Mouse (Mus musculus): ENCODE data around the gene Padi6.

The Padi6 gene

GRCm38 (mm10) chr4:140750328-140750727 lies 7.9 kb upstream of the Padi6 start:
- in situ Hi-C loops (cut with MboI) = no loop called here

DNA sequence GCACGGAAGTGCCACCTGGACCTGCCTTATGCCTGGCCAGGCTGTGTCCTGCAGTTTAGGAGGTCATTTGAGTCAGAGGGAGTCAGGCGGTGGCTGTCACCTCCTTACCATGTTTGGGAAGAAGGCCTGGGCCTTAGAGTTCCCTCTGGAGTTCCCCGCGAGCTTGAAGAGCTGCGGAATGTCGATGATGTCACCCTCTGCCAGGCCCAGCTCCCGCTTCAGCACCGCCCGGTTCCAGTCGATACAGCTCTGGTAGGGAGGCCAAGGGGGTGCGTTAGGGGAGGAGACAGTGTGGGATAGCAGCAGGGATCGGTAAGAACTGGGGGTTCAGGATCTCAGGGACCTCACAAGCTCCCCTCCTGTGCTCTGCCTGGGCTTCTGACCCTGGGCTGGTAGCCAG lies 5.5 kb upstream of the Padi6 start:
- in situ Hi-C loops (cut with MboI) = no loop called here

DNA sequence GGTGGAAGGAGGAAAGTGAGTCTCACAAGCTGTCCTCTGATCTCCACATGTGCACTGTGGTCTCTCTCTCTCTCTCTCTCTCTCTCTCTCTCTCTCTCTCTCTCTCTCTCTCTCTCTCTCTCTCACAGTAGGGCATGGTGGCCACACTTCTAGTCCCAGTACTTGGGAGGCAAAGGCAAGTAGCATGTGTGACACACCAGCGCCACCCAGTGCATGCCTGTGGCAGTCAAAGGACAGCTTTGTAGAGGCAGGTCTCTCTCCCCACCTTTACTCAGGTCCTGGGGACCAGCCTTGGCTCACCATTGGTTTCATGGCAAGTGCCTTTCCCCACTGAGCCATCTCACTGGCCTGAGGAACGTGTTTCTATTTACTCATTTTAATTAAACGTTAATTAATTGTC lies 2.2 kb upstream of the Padi6 start:
- in situ Hi-C loops (cut with MboI) = no loop called here

DNA sequence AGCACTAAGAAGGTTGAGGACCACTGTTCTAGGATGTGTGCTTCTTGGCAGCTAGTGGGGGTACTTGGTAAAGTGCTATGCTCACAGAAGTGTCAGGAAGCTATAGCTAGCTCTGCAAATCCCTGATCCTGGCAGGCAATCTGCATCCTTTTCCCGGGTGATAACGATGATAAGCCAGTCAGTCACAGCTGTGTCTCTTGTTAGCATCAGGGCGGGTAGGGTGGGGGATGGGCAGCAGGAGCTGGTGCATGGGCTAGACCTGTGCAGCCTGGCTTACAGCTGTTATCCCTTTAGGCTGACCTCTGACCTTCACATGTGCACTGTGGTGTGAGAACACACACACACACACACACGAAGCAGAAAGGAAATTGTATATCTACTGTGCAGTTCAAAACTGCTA lies 643 bp upstream of the Padi6 start:
- in situ Hi-C loops (cut with MboI) = no loop called here

GRCm38 (mm10) chr4:140741401-140741800 lies 1.0 kb downstream of the Padi6 start:
- in situ Hi-C loops (cut with MboI) = no loop called here

- in situ Hi-C loops (cut with MboI) = no loop called here
Observed at GRCm38 (mm10) chr4:140740655-140741054, 1.8 kb downstream of the Padi6 start.

- in situ Hi-C loops (cut with MboI) = no loop called here
Observed at GRCm38 (mm10) chr4:140732871-140733270, 9.6 kb downstream of the Padi6 start.

GRCm38 (mm10) chr4:140731654-140732053 lies 10.8 kb downstream of the Padi6 start:
- in situ Hi-C loops (cut with MboI) = no loop called here

- in situ Hi-C loops (cut with MboI) = no loop called here
Observed at GRCm38 (mm10) chr4:140726907-140727306, 15.5 kb downstream of the Padi6 start.

DNA sequence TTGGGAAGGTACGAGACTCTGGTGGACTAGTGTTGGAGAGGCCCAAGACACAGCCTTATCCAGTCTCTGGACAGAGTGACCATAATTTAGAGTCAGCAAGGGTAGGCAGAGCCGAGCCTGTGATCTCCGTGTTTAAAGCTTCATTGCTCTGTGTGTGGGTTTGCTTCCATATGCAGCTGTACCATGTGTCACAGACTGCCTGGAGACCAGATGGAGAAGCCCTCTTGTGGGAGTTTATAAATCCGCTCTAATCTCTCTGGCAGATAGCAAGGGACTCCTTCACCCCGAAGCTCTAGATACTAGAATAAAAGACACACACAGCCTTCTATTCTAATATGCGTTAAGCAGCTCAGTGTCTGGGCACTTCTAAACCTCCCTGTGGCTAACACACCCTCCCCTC lies 17.7 kb downstream of the Padi6 start:
- in situ Hi-C loops (cut with MboI) = no loop called here

- in situ Hi-C loops (cut with MboI) = no loop called here
Observed at GRCm38 (mm10) chr4:140723801-140724200, 18.6 kb downstream of the Padi6 start.

GRCm38 (mm10) chr4:140723192-140723591 lies 19.3 kb downstream of the Padi6 start:
- in situ Hi-C loops (cut with MboI) = no loop called here

DNA sequence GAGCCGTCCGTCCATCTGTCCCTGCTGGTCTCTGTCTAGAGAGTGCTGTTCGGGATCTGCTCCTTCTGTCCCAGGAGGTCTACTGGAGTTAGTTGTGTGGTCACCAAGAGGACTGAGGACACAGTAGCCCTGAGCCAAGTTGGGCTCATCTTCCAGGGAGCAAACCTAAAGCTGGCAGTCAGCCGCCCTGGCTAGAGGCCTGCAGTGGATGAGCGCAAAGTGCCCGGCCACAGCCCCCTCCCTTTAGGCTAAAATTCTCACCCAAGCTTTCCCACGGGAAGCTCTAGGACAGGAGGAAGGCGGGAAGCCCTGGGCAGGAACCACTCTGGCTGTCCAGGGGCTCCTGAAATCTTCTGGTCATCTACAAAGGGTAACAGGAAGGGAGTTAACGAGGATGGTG lies 19.7 kb downstream of the Padi6 start:
- in situ Hi-C loops (cut with MboI) = no loop called here

- in situ Hi-C loops (cut with MboI) = no loop called here
Observed at GRCm38 (mm10) chr4:140721968-140722490, 20.4 kb downstream of the Padi6 start.

DNA sequence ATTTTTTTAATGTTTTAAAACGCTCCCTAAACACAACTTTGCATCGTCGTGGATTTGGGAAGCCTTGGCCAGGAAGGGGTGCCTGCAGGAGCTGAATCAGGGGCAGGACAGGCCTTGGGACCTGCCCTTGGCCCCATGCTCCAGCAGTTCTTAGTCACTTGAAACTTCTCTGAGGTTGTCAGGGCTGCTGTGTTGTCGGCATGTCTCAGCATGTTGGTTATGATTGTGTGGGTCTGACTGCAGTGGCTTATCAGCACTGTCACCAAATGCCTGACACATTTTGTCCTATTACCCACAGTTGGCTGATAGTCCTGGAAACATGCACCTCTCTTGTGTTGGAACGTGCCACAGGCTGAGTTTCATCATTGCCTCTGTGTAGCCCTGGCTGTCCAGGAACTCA lies 22.4 kb downstream of the Padi6 start:
- in situ Hi-C loops (cut with MboI) = no loop called here

DNA sequence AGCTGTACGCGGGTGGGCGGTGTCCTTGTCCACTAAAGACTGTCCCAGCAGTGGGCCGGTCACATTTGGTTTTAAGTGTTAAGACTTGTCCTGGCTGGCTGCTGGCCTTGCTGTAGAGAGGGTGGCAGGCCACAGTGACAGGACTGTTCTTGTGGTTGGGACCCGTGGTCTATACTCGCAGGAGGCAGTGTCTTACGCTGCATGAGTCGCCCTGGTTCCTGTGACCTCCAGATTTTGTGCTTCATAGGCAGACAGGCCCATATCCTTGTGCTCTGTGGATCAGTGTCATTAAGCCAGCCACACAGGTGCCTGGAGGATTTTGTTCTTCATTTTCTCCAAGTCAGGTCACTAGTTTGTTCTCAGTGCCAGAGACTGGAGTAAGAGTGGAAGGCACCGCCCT lies 24.0 kb downstream of the Padi6 start:
- in situ Hi-C loops (cut with MboI) = loop anchor here (10.0 kb wide), 1 partner anchor 164 kb away; no protein-coding TSS in a partner anchor

- in situ Hi-C loops (cut with MboI) = loop anchor here (10.0 kb wide), 1 partner anchor 162 kb away; no protein-coding TSS in a partner anchor
Observed at GRCm38 (mm10) chr4:140716994-140717393, 25.4 kb downstream of the Padi6 start.

GRCm38 (mm10) chr4:140714586-140714985 lies 27.9 kb downstream of the Padi6 start:
- in situ Hi-C loops (cut with MboI) = loop anchor here (5.0 to 10.0 kb wide), 2 partner anchors 37 to 160 kb away; no protein-coding TSS in a partner anchor

DNA sequence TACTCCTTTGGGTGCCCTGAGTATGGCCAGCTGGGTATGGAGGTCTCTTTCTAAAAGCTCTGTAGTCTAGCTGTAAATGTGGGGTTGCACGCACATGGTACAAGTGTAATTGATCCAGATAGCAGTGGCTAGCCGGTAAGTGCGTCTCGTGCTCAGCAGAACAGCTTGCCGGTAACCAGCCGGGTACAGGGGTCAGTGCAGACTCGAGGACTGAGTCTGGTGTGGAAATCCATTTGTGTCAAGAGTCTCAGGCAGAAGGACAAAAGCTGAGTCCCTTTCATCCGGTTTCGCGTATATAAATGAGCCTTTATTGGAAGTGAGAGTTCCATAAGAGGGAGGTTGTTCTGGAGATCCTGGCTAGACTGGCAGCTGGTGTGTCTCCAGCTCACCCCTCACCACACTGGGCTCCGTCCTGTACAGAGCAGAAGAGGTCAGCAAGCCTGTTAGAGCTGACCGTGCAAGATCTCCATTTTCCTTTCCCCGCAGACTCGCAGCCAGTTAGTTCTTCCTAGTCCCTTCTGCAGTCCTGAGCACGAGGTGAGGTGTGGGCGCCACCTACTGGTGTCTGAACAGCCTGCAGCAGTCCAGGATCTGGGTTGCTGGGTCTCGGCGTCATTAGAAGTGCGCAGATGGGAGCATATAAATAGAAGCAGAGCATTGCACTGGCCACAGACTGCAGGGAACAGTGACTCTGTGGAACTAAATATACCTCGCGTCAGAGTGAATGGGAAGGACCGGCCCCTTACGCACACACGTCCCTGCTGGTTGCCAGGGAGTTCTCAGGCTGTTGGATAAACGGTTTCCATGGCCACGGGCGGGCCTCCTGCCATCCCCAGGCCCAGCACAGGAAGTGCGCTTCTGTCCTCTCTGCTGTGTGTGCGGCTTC lies 28.7 kb downstream of the Padi6 start:
- in situ Hi-C loops (cut with MboI) = loop anchor here (5.0 to 10.0 kb wide), 2 partner anchors 36 to 159 kb away; no protein-coding TSS in a partner anchor

GRCm38 (mm10) chr4:140711360-140711759 lies 31.1 kb downstream of the Padi6 start:
- in situ Hi-C loops (cut with MboI) = loop anchor here (5.0 to 10.0 kb wide), 2 partner anchors 34 to 157 kb away; no protein-coding TSS in a partner anchor

DNA sequence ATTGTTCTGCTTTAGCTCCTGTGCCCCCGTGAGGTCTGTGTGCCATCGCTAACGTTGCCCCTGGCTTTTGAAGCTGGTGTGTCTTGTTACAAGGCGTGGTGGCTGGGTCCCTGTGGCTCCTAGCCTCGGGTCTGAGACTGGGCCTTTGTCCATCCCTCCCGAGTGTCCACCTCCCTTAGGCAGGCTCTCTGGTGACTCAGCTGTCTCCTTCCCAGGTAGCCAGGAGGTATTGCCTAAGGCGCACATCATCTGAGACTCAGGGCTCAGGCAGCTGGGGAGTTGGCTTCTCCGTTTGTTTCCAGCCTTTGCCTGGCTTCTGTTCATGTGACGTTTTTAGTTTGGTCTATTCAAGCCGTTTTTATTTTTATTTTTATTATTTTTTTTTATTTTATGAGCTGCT lies 31.7 kb downstream of the Padi6 start:
- in situ Hi-C loops (cut with MboI) = loop anchor here (5.0 to 10.0 kb wide), 2 partner anchors 33 to 156 kb away; no protein-coding TSS in a partner anchor

DNA sequence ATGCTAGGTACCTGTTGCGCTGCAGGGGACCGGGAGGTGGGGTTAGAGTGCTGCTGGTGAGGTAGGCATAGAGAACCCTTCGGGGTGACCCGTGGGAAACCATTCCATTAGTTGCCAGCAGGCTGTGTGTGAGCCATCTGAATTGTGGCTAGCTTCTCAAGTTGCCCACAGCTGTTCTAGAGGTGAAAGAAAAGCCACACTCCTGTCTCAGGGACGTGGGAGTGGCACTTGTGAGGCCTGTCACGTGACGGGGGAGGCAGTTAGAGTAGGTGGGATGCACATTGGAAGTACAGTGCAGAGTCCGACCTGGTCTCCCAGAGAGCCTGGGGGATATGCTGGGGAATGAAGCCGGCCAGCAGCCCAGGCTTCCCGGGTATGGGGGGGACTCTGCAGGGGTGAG lies 32.8 kb downstream of the Padi6 start:
- in situ Hi-C loops (cut with MboI) = loop anchor here (5.0 to 10.0 kb wide), 2 partner anchors 32 to 155 kb away; no protein-coding TSS in a partner anchor

- in situ Hi-C loops (cut with MboI) = no loop called here
Observed at GRCm38 (mm10) chr4:140709111-140709510, 33.3 kb downstream of the Padi6 start.
